Mouse (Mus musculus): ENCODE measurements around the gene Lrrc10b.

DNA sequence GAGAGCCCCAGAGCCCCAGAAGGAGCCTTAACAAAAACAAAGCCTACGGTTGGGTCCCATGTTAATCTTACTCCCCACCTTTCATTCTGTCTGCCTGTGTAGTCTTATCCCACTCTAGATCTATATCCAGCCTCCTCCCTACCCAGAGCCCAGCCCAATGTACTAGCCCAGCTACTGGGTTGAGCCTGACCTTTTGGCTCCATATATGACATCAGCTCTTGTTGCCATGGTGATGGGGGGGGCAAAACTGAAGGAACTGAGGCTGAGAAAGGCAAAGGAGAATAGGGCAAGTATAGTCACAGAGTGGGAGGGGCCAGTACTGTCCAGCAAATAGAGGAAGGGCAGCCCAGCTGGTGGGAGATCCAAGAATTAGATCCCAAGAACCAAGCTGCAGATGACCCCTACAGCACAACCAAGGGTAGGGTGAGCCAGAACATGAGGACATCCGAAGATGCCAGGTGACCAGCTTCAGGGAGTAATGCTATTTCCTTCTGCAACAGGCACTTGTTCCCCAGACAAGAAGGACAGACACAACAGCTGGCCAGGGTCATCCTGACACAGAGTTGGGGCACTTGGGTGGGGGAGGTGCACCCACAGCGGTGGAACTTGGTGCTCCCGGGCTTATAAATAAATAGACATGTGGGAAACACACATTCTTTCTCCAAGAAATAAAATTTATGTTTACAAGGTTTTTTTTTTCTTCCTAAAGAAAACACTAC, 2.4 kb downstream of the Lrrc10b start:
- TF ChIP-seq CTCF (IDR thresholded peaks at IDR 0.05; ENCODE audit: low read depth), result no peak
- no peak for TF ChIP-seq EP300 (optimal IDR thresholded peaks at IDR 0.05)
